Mouse (Mus musculus) midbrain, postnatal 0 days (tissue): ENCODE measurements at regions not wholly inside any gene's neighbourhood (a gene's known extent, or its start where the extent isn't known, plus 50 kb on each side); places are given as distances from the start of the nearest gene placed in this dataset.
A peak's percentile ranks its signal among the peaks of the same experiment; 100 is the strongest.

Experiments
- ATAC-seq: fragments of 200-750 bp; cut with Nextera tagmentation; 2 replicates; pipeline ENCODE4 v1.8.0; 2017; ENCODE audit warnings: moderate number of reproducible peaks, mild to moderate bottlenecking, moderate TSS enrichment, moderate library complexity; ENCODE audit not compliant: low FRiP score
- DNase-seq: peaks from one replicate; pipeline ENCODE4 v3.0.0-alpha.2; 2015; ENCODE audit warnings: low spot score
- H3K27ac ChIP-seq: fragments of 300-500 bp; sonication (generic); 2 replicates; pipeline ENCODE4 v1.5.1; 2014; ENCODE audit warnings: low read depth, mild to moderate bottlenecking, low read length, mixed read lengths
- H3K27me3 ChIP-seq: fragments of 300-500 bp; sonication (generic); 2 replicates; pipeline ENCODE4 v1.6.1; 2014; ENCODE audit warnings: low read length, control low read depth, mixed read lengths; ENCODE audit not compliant: insufficient read depth
- H3K36me3 ChIP-seq: fragments of 300-500 bp; sonication (generic); 2 replicates; pipeline ENCODE4 v1.6.1; 2014; ENCODE audit warnings: low read length, control low read depth, mixed read lengths; ENCODE audit not compliant: insufficient read depth
- H3K4me1 ChIP-seq: fragments of 300-500 bp; sonication (generic); 2 replicates; pipeline ENCODE4 v1.6.1; 2014; ENCODE audit warnings: mild to moderate bottlenecking, control low read depth, antibody characterized with exemption, low read length, mixed read lengths; ENCODE audit not compliant: insufficient read depth
- H3K4me2 ChIP-seq: fragments of 300-500 bp; sonication (generic); 2 replicates; pipeline ENCODE4 v1.6.1; 2014; ENCODE audit warnings: low read depth, mild to moderate bottlenecking, low read length, mixed read lengths; ENCODE audit not compliant: poor library complexity, severe bottlenecking
- H3K4me3 ChIP-seq: fragments of 300-500 bp; sonication (generic); 2 replicates; pipeline ENCODE4 v1.5.1; 2014; ENCODE audit warnings: low read depth, mild to moderate bottlenecking, low read length, moderate library complexity
- H3K9ac ChIP-seq: fragments of 300-500 bp; sonication (generic); replicated peaks from 2 replicates; pipeline ENCODE4 v1.6.1; 2014; ENCODE audit warnings: mild to moderate bottlenecking, low read length, moderate library complexity, mixed read lengths; ENCODE audit not compliant: poor library complexity, severe bottlenecking
- H3K9me3 ChIP-seq: fragments of 300-500 bp; sonication (generic); 2 replicates; pipeline ENCODE4 v1.6.1; 2016; ENCODE audit warnings: low read length, control low read depth
- CTCF ChIP-seq: IDR thresholded peaks from 2 replicates; pipeline ENCODE4 v1.5.1; 2016; ENCODE audit warnings: antibody characterized with exemption, mild to moderate bottlenecking
- WGBS: fragments of 180-500 bp; shearing (Covaris S2); extraction: QIAGEN DNeasy Blood & Tissue Kit; methylation state at CpG from one replicate; pipeline ENCODE4 v1.1.7; 2014; 5-methylcytosine and 5-hydroxymethylcytosine counted together

GRCm38 (mm10) chr16:95896126-95896525 is 94.6 kb downstream of the Psmg1 start:
- H3K4me3 ChIP-seq: no peak overlapping the region
- H3K36me3 ChIP-seq: no peaks in the 10 kb centered on the region
- TF ChIP-seq CTCF: no peak
- H3K9me3 ChIP-seq: no peaks in the 10 kb centered on the region
- H3K4me2 ChIP-seq: no peak overlapping the region
- H3K9ac ChIP-seq: no peak overlapping the region
- ATAC-seq: no peak
- DNase-seq: no peak
- H3K4me1 ChIP-seq: no peaks in the 10 kb centered on the region
- WGBS: 68% methylated on average over 6 of the region's 6 CpGs
- H3K27ac ChIP-seq: no peak overlapping the region
- H3K27me3 ChIP-seq: no peaks in the 10 kb centered on the region

DNA sequence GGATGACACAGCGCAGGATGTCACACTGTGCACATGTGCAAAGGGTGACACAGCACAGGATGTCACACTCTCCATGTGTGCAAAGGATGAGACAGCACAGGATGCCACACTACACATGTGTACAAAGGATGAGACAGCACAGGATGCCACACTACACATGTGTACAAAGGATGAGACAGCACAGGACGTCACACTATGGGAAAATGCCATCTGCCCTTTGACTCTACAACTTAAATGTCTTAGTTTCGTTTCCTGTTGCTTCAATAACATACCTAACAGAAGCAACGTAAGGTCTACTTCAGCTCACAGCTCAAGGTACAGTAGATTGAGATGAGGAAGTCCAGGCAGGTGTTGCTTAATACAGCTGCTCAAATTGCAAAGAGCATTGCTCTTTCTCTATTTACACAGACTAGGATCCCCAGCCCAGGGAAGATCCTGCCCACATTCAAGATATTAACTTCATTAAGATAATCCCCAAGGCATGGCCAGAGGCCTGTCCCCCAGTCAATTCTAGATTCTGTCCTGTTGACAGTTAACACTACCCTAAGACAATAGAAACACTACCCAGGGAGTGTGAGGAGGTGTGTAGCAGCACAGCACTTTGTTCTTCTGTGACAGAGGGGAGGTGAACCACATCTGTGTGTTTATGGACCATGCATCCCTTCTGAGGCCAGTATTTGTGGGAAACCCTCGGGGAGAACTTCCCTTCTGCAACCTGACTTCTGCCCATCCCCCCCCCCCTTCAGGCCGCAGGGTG is 97.0 kb downstream of the Psmg1 start:
- no peak overlapping the region for H3K4me3 ChIP-seq
- H3K27ac ChIP-seq: no peak overlapping the region
- H3K27me3 ChIP-seq: no peaks in the 10 kb centered on the region
- DNase-seq: no peak
- no peaks in the 10 kb centered on the region for H3K36me3 ChIP-seq
- no peaks in the 10 kb centered on the region for H3K9me3 ChIP-seq
- no peak for ATAC-seq
- no peaks in the 10 kb centered on the region for H3K4me1 ChIP-seq
- no peak overlapping the region for H3K4me2 ChIP-seq
- 71% methylated on average over 6 of the region's 6 CpGs for WGBS
- no peak for TF ChIP-seq CTCF
- H3K9ac ChIP-seq: no peak overlapping the region

- H3K36me3 ChIP-seq: no peaks in the 10 kb centered on the region
- H3K4me3 ChIP-seq: no peak overlapping the region
- H3K9ac ChIP-seq: no peak overlapping the region
- H3K27ac ChIP-seq: no peak overlapping the region
- no peaks in the 10 kb centered on the region for H3K9me3 ChIP-seq
- no peaks in the 10 kb centered on the region for H3K27me3 ChIP-seq
- ATAC-seq (no peak), DNase-seq (peak; percentile 25)
- WGBS: 66% methylated on average over 3 of the region's 3 CpGs
- no peak for TF ChIP-seq CTCF
- no peaks in the 10 kb centered on the region for H3K4me1 ChIP-seq
- H3K4me2 ChIP-seq: no peak overlapping the region
Measured at GRCm38 (mm10) chr16:95892356-95892755, 98.4 kb downstream of the Psmg1 start.

DNA sequence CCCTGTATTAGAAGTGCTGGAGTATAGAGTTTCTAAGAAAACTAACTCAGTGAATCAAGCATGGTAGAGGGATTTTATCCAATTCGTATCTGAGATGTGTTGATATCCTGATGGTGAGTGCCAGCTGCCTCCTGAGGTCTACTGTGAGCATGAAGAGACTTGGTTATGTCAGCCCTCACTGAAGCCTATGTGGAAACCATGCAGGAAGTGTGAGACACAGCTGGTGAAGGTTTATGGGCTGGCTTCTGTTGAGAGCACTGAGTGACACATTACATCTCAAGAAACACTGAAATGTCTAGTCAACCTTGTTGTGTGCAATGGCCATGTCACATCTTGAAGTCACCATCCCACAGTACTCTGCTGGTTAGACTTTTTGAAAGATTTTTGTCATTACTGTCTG is 104.6 kb downstream of the Psmg1 start:
- Histone ChIP-seq H3K27me3 (no peaks in the 10 kb centered on the region), H3K4me2 (no peak overlapping the region), H3K9ac (no peak overlapping the region), H3K4me3 (no peak overlapping the region), H3K36me3 (no peaks in the 10 kb centered on the region), H3K4me1 (no peaks in the 10 kb centered on the region), H3K9me3 (no peaks in the 10 kb centered on the region), H3K27ac (no peak overlapping the region)
- WGBS: 74% methylated on average over 1 of the region's 1 CpGs
- TF ChIP-seq CTCF: no peak
- DNase-seq (no peak), ATAC-seq (no peak)

DNA sequence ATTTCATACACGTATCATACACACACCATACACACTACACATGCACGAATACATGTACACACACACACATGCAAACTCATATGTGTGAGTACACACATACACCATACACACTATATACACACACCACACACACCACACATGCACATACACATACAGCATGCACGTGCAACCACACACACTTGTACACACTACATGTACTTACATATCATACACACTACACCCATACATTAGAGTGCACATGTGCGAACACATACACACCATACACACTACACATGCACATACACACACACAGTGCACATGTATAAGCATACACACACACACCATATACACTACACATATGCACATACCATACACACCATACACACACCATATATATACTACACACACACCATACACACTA is 117.5 kb downstream of the Psmg1 start:
- DNase-seq: no peak
- 96% methylated on average over 4 of the region's 4 CpGs for WGBS

DNA sequence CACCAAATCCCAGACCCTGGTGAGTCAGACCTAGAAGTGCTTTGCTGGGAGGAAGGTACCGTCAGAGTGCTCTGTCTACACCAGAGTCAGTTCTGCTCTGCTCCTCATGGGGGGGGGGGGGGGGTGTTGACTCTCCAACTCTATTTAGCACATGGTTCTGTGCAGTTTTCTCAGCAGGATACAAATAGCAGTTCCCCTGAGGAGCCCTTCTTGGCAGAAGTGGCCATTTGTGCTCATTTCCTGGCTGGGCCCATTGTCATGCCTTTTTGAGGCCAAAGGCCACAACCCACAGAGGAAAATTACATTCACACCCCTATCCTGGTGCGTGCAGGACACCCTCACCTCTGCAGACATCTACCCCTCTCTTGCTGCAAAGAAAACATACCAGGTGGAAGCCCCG is 118.3 kb downstream of the Psmg1 start:
- 70% methylated on average over 3 of the region's 3 CpGs for WGBS

More for the DNA sequence above, 117.5 kb downstream of the Psmg1 start:
- no peak for TF ChIP-seq CTCF
- Histone ChIP-seq H3K9me3 (no peaks in the 10 kb centered on the region), H3K4me3 (no peak overlapping the region), H3K4me1 (no peaks in the 10 kb centered on the region), H3K27me3 (no peaks in the 10 kb centered on the region), H3K27ac (no peak overlapping the region), H3K36me3 (no peaks in the 10 kb centered on the region), H3K9ac (no peak overlapping the region), H3K4me2 (no peak overlapping the region)
- ATAC-seq: no peak

More for the DNA sequence above, 118.3 kb downstream of the Psmg1 start:
- H3K36me3 ChIP-seq: no peaks in the 10 kb centered on the region
- no peak overlapping the region for H3K4me2 ChIP-seq
- no peaks in the 10 kb centered on the region for H3K4me1 ChIP-seq
- no peak overlapping the region for H3K9ac ChIP-seq
- no peak overlapping the region for H3K4me3 ChIP-seq
- no peak overlapping the region for H3K27ac ChIP-seq
- ATAC-seq (no peak), DNase-seq (no peak)
- H3K9me3 ChIP-seq: no peaks in the 10 kb centered on the region
- no peaks in the 10 kb centered on the region for H3K27me3 ChIP-seq
- TF ChIP-seq CTCF: no peak
